Mouse (Mus musculus): ENCODE measurements at regions not wholly inside any gene's neighbourhood (a gene's known extent, or its start where the extent isn't known, plus 50 kb on each side); places are given as distances from the start of the nearest gene placed in this dataset.

DNA sequence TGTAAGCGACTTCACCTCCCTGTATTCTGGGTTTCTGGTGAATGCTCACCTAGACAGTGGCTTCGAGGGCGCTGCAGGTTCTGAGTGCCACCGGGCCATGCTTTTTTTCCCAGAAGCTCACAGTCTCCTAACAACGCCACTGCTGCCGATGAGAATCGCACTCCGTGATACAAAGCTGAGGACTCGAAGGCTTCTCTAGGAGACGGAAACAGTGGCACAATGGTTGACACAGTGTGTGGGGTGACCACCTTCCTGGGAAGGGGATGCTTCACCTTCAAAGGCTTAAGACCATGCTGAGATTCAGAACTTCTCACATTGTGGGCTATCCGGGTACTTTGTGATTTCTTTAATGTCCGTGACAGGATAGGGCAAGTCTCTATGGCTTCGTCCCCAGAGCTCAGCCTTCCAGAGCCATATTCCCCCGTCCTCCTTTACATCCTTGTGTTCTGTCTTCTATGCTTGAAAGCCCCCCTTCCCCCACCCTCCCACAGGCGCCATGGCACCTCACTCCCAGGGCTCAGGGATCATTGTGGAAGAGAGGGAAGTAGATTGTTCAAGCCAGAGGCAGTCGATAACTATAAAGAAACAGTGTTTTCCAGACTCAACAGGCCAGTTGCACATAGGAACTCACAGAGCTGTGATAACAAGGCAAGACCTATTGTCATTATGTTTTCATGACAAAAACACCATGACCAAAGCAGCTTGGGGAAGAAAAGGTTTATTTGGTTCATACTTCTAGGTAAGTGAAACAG, 79.3 kb upstream of the Cpm start:
- no peaks in the 10 kb centered on the region for H3K4me1 ChIP-seq
- H3K9me3 ChIP-seq, result no peaks in the 10 kb centered on the region
- H3K4me2 ChIP-seq, result no peak overlapping the region
- no peak for ATAC-seq (ENCODE audit: insufficient read depth, low FRiP score, low read depth)
- H3K36me3 ChIP-seq, result no peaks in the 10 kb centered on the region
- H3K4me3 ChIP-seq (replicated peaks), result no peak overlapping the region
- no peaks in the 10 kb centered on the region for H3K27me3 ChIP-seq (replicated peaks)
- H3K9ac ChIP-seq, result no peak overlapping the region
- 93% methylated on average over 16 of the region's 16 CpGs for WGBS
- H3K27ac ChIP-seq, result no peak overlapping the region

DNA sequence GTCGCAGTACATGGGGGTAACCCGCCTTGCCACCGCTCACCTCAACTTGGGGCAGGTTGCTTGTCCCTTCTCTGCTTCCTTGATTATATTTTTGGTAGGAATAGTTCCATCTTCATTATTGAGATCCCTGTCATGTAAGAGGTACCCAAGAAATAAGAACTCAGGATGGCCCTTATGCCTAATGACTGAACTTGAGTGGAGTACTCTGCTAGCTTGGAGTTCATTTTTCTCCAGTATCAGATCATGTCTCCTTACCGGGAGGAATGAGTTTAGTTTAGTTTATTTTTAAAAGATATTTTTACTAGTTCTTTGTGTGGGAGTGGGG, 79.8 kb upstream of the Cpm start:
- no peaks in the 10 kb centered on the region for H3K36me3 ChIP-seq
- no peaks in the 10 kb centered on the region for H3K9me3 ChIP-seq
- no peak overlapping the region for H3K27ac ChIP-seq
- no peak for ATAC-seq (ENCODE audit: insufficient read depth, low FRiP score, low read depth)
- no peak overlapping the region for H3K4me2 ChIP-seq
- H3K4me3 ChIP-seq (replicated peaks), result no peak overlapping the region
- no peak overlapping the region for H3K9ac ChIP-seq
- no peaks in the 10 kb centered on the region for H3K4me1 ChIP-seq
- H3K27me3 ChIP-seq (replicated peaks), result no peaks in the 10 kb centered on the region
- WGBS, result 88% methylated on average over 4 of the region's 4 CpGs

DNA sequence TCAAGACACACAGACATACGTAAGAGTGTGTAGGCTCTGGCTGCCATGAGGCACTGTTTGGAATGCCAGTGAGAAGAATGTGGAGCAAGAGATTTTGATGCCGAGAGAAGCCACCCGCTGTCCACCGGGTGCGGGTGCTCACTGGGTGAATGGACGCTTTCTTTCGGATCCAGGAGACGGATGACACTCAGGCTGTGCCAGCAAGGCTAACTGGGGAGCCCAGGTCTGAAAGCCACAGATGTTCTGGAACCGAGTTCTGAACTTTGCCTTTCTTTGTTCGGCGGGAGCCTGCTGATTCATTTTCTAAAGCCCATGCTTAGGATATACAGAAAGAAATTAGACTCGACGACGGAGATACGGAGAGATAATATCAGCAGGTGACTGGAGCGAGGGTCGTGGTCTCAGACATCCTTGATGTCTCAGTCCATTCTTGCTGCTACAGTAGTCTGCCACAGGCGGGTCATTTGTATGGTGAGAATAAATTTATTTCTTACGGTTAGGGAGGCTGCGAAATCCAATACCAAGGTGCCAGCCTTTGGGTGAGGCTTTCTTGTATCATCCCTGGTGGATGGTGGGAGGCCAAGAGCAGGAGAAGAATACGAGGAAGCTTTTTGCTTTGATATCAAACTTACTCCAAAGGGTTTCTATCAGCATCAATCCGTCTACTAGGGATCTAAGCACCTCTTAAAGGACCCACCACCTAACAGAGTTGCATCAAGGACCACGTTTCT, 80.4 kb upstream of the Cpm start:
- H3K4me2 ChIP-seq, result no peak overlapping the region
- H3K4me3 ChIP-seq (replicated peaks), result no peak overlapping the region
- no peaks in the 10 kb centered on the region for H3K4me1 ChIP-seq
- no peak overlapping the region for H3K9ac ChIP-seq
- no peak for ATAC-seq (ENCODE audit: insufficient read depth, low FRiP score, low read depth)
- H3K27me3 ChIP-seq (replicated peaks), result no peaks in the 10 kb centered on the region
- no peaks in the 10 kb centered on the region for H3K36me3 ChIP-seq
- no peaks in the 10 kb centered on the region for H3K9me3 ChIP-seq
- H3K27ac ChIP-seq, result no peak overlapping the region
- 86% methylated on average over 23 of the region's 23 CpGs for WGBS

DNA sequence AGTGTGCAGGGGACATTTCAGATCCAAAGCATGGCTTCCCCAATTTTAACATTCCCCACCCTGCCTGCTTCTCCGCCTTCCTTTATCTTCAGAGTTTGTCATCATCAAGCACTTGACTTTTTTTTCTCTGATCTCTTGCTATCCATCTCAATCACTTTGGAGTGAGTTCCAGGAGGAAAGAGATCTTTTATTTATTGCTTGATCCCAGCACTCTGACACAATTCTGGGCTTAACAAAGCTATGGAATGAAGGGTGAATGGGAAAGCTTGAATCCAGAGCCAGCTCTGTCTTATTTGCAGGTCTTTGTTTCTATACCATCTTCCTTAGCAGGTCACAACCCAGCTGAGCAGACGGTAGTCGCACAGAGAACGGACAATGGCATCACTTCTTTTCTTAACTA, 81.0 kb upstream of the Cpm start:
- no peak for ATAC-seq (ENCODE audit: insufficient read depth, low FRiP score, low read depth)
- 91% methylated on average over 4 of the region's 4 CpGs for WGBS

DNA sequence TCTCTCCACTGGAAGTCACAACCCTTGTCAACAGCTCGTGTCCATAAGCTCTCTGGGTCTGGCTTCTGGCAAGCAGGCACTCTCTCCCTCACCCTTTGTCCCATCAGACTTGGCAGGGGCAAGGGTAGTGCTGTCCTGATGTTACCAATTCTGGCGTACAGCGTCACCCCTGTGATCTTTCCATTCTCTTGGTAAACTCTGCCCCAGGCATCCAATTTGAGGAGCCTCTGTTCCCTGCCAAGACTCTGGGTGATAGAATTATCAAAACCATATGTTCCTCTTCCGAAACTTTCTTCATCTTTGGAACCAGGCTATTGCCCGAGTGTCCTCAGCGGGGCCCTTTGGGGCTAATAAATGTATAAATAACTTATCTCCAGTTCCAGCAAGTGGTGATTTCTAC, 82.0 kb upstream of the Cpm start:
- H3K4me2 ChIP-seq, result no peak overlapping the region
- H3K27me3 ChIP-seq (replicated peaks), result no peaks in the 10 kb centered on the region
- no peak for ATAC-seq (ENCODE audit: insufficient read depth, low FRiP score, low read depth)
- WGBS, result 73% methylated on average over 6 of the region's 6 CpGs
- H3K9ac ChIP-seq, result no peak overlapping the region
- H3K9me3 ChIP-seq, result no peaks in the 10 kb centered on the region
- no peaks in the 10 kb centered on the region for H3K36me3 ChIP-seq
- H3K4me3 ChIP-seq (replicated peaks), result no peak overlapping the region
- no peak overlapping the region for H3K27ac ChIP-seq
- H3K4me1 ChIP-seq, result no peaks in the 10 kb centered on the region

More for the DNA sequence above, 81.0 kb upstream of the Cpm start:
- Histone ChIP-seq H3K4me3 (replicated peaks) (no peak overlapping the region), H3K36me3 (no peaks in the 10 kb centered on the region), H3K9me3 (no peaks in the 10 kb centered on the region), H3K4me2 (no peak overlapping the region), H3K27me3 (replicated peaks) (no peaks in the 10 kb centered on the region), H3K27ac (no peak overlapping the region), H3K9ac (no peak overlapping the region), H3K4me1 (no peaks in the 10 kb centered on the region)

GRCm38 (mm10) chr10:117545842-117546631, 83.3 kb upstream of the Cpm start:
- H3K4me3 ChIP-seq (replicated peaks), result no peak overlapping the region
- no peaks in the 10 kb centered on the region for H3K9me3 ChIP-seq
- H3K4me2 ChIP-seq, result no peak overlapping the region
- 88% methylated on average over 5 of the region's 5 CpGs for WGBS
- H3K36me3 ChIP-seq, result no peaks in the 10 kb centered on the region
- no peaks in the 10 kb centered on the region for H3K27me3 ChIP-seq (replicated peaks)
- H3K4me1 ChIP-seq, result no peaks in the 10 kb centered on the region
- no peak for ATAC-seq (ENCODE audit: insufficient read depth, low FRiP score, low read depth)
- H3K27ac ChIP-seq, result no peak overlapping the region
- H3K9ac ChIP-seq, result no peak overlapping the region

- H3K36me3 ChIP-seq, result no peaks in the 10 kb centered on the region
- no peak overlapping the region for H3K27ac ChIP-seq
- no peaks in the 10 kb centered on the region for H3K4me1 ChIP-seq
- H3K4me3 ChIP-seq (replicated peaks), result no peak overlapping the region
- no peaks in the 10 kb centered on the region for H3K27me3 ChIP-seq (replicated peaks)
- no peak overlapping the region for H3K4me2 ChIP-seq
- no peak overlapping the region for H3K9ac ChIP-seq
- no peak for ATAC-seq (ENCODE audit: insufficient read depth, low FRiP score, low read depth)
- H3K9me3 ChIP-seq, result no peaks in the 10 kb centered on the region
- 55% methylated on average over 15 of the region's 15 CpGs for WGBS
Measured at GRCm38 (mm10) chr10:117544680-117545546, 84.4 kb upstream of the Cpm start.

GRCm38 (mm10) chr10:117543995-117544679, 85.2 kb upstream of the Cpm start:
- Histone ChIP-seq H3K9me3 (no peaks in the 10 kb centered on the region), H3K9ac (no peak overlapping the region), H3K27me3 (replicated peaks) (no peaks in the 10 kb centered on the region), H3K36me3 (no peaks in the 10 kb centered on the region), H3K4me2 (no peak overlapping the region), H3K4me3 (replicated peaks) (no peak overlapping the region), H3K4me1 (no peaks in the 10 kb centered on the region), H3K27ac (no peak overlapping the region)
- WGBS, result 86% methylated on average over 13 of the region's 13 CpGs
- ATAC-seq (ENCODE audit: insufficient read depth, low FRiP score, low read depth), result no peak

GRCm38 (mm10) chr10:117543696-117543950, 85.7 kb upstream of the Cpm start:
- Histone ChIP-seq H3K4me1 (no peaks in the 10 kb centered on the region), H3K36me3 (no peaks in the 10 kb centered on the region), H3K9ac (no peak overlapping the region), H3K9me3 (no peaks in the 10 kb centered on the region), H3K27ac (no peak overlapping the region), H3K4me3 (replicated peaks) (no peak overlapping the region), H3K4me2 (no peak overlapping the region), H3K27me3 (replicated peaks) (no peaks in the 10 kb centered on the region)
- WGBS, result 91% methylated on average over 6 of the region's 6 CpGs
- ATAC-seq (ENCODE audit: insufficient read depth, low FRiP score, low read depth), result no peak

DNA sequence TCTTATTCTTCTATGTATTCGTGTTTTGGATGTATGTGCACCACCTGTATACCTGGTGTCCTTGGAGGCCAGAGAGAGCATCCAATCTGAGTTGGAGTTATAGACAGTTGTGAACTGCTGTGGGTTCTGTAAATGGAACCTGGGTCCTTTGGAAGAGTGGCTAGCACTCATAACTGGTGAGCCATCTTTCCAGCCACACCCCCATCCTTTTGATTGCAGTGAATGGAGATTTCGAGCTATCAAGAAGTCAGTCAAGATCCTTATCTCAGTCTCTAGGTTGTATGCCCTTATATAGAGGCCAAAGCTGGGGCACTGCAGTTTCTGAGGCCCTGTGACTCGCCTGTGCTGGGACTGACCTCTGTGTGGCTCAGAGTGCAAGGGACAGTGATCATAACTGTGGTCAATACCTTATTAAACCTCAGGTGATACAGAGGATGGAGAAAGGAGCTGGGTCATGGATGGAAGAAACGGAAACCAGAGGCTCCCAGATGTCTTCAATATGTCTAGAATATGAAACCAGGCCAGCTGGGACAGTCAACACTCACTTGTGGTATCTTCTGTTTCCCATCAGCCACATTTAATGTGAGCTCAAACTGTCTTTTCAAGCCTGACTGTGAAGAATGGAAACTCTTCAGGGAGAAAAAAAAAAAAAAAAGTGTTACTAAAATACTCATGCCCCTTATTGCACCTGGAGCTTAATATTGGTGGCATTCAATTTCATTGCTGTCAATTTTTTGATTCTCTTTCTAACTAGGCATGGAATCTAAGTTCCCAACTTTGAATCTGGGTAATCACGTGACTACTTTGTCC, 86.2 kb upstream of the Cpm start:
- 75% methylated on average over 5 of the region's 5 CpGs for WGBS
- Histone ChIP-seq H3K36me3 (no peaks in the 10 kb centered on the region), H3K9me3 (no peaks in the 10 kb centered on the region), H3K27ac (no peak overlapping the region), H3K4me2 (no peak overlapping the region), H3K27me3 (replicated peaks) (no peaks in the 10 kb centered on the region), H3K9ac (no peak overlapping the region), H3K4me1 (no peaks in the 10 kb centered on the region), H3K4me3 (replicated peaks) (no peak overlapping the region)
- ATAC-seq (ENCODE audit: insufficient read depth, low FRiP score, low read depth), result no peak

- WGBS, result 85% methylated on average over 5 of the region's 5 CpGs
- no peak overlapping the region for H3K27ac ChIP-seq
- no peaks in the 10 kb centered on the region for H3K36me3 ChIP-seq
- H3K9me3 ChIP-seq, result no peaks in the 10 kb centered on the region
- no peak overlapping the region for H3K4me3 ChIP-seq (replicated peaks)
- H3K4me1 ChIP-seq, result no peaks in the 10 kb centered on the region
- no peaks in the 10 kb centered on the region for H3K27me3 ChIP-seq (replicated peaks)
- no peak overlapping the region for H3K9ac ChIP-seq
- H3K4me2 ChIP-seq, result no peak overlapping the region
- no peak for ATAC-seq (ENCODE audit: insufficient read depth, low FRiP score, low read depth)
Measured at GRCm38 (mm10) chr10:117542351-117542750, 86.9 kb upstream of the Cpm start.
